Mouse (Mus musculus): ENCODE data around the gene Mroh7.

- TF ChIP-seq POLR2A (IDR thresholded peaks at IDR 0.05; ENCODE audit: low read depth, low read length) (no peak), CTCF (conservative IDR thresholded peaks at IDR 0.05; ENCODE audit: insufficient read depth, insufficient read length, low read depth, low read length) (no peak)
Observed at GRCm38 (mm10) chr4:106751726-106752125, 21.0 kb upstream of the Mroh7 start.

All from kidney, adult 2 months (tissue).